Mouse (Mus musculus) gastrocnemius, adult 2 months (tissue): ENCODE results near the gene Eva1c. TPM values are rescaled to one million over a fixed set of nuclear protein-coding genes. Genes with fewer than 3 reads are reported as not detected.
A peak's percentile ranks its signal among the peaks of the same experiment; 100 is the strongest.

ENCODE experiments used
- DNase-seq: peaks from one replicate; pipeline ENCODE4 v3.0.0; 2022
- H3K27ac ChIP-seq: fragments of 200-600 bp; 2 replicates; pipeline ENCODE4 v1.8.1; 2022; ENCODE audit warnings: mild to moderate bottlenecking
- H3K4me3 ChIP-seq: fragments of 200-600 bp; 2 replicates; pipeline ENCODE4 v1.8.1; 2022; ENCODE audit warnings: mild to moderate bottlenecking, moderate library complexity
- CTCF ChIP-seq: fragments of 200-600 bp; IDR thresholded peaks from 2 replicates; pipeline ENCODE4 v1.8.1; 2022; ENCODE audit warnings: antibody characterized with exemption, mild to moderate bottlenecking, moderate library complexity
- intact Hi-C: fragments of 180-260 bp; cut with DNase I; formaldehyde crosslinking; loops from one replicate; pipeline ENCODE4 v1.15.1; 2025
- total RNA-seq, 2 experiments: library from RNA; stranded (reverse); gene quantifications; 2 replicates each; pipeline ENCODE4 v1.2.3; 2021

Eva1c gene
- total RNA-seq, 2 experiments from 2014 or later: 0.10 to 0.56 TPM

DNA sequence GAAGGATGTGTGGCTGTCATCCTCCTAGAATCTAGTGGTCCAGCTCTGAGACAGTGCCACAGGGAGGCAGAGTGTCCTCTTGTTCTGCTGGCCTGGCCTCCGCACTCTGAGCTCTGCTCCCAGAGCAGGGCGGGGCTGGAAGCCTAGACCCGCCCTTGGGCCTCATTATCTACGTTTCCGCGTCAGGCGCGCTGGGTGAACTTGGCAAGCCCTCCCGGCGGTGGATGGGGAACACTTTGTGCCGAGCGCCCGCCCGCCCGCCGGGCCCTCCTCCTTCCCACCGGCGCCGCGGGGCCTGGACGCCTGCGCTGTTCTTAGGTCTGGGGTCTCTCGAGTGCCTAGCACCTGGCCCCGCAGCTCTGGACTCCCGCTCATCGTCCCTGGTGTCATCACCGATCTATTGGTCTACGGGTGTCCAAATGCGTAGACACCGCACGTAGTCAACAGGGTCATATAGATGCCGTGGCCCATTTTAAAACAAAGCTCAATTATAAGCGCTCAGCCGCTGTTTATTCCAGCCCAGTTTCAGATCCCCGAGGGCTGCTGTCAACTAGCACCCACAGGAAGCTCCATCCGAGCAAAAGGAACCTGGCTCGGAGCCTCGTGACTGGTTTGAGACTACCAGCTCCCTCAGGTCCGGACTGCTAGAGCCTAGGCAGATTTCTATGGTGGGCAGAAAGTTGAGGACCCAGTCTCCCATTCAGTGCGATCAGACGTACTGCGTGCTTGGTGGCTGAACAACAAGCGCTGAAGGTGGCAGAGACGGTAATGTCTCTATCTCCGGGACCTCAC, 3.6 kb downstream of the Eva1c start:
- peak; percentile 93 for DNase-seq
- TF ChIP-seq CTCF: peak; percentile 47
- Histone ChIP-seq H3K4me3 (peak overlapping the region; percentile 82), H3K27ac (peak overlapping the region; percentile 88)
- intact Hi-C loops: loop anchor here (2.0 to 5.0 kb wide), 2 partner anchors 19 to 102 kb away; partner anchors contain the start of gene Urb1

DNA sequence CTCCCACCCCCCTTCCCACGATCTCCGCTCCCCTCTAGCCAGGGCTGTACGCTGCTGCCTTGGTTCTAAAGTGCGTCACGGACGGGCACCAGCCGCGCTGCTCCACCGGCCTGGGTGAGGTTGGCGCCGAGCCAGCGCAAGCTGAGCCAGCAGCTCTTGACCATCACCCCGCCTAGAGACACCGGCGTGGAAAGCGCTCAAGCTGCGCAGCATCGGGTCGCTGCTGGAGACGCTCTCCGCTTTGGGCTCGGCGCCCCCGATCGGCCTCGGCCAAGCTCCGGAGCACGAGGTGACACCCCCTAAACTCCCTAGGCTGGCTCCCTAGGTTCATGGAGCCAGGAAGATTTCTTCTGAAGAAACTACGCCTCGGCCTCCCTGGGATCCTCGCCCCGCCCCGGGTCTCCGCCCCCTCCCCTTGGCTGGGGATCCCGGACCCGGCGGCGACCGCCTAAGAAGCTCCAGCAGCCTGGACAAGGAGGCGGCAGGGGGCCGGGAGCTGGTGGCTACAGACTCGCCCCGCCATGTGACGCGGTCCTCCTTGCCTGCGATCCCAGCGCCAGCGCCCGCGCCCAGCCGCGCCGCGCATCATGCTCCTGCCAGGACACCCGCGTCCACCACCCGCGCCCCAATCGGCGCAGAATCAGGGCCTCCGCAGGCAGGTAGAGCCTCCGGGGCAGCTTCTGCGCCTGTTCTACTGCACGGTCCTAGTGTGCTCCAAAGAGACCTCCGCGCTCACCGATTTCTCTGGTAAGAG, 4.3 kb downstream of the Eva1c start:
- peak overlapping the region; percentile 82 for H3K4me3 ChIP-seq
- peak overlapping the region; percentile 88 for H3K27ac ChIP-seq
- intact Hi-C loops: loop anchor here (2.0 to 5.0 kb wide), 2 partner anchors 20 to 101 kb away; partner anchors contain the start of gene Urb1
- no peak for TF ChIP-seq CTCF
- DNase-seq: peak; percentile 82

DNA sequence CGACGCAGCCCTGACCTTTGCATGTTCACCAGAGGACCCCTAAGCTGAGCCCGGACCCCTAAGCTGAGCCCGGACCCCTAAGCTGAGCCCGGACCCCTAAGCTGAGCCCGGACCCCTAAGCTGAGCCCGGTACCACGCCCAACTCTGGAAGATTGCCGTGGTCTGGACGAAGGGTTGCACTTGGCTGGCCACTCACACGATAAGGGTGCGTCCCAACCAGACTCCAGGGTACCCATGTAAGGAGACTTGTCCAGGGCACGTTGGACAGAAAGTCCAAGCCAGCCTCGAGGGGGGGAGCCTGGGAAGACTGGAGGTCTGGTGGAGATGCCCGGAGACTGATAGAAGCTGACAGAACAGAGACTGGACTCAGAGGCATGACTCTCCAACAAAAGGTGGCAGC, 5.2 kb downstream of the Eva1c start:
- Histone ChIP-seq H3K4me3 (peak overlapping the region; percentile 82), H3K27ac (peak overlapping the region; percentile 88; the same call in 1 of the 2 replicates)
- no peak for TF ChIP-seq CTCF
- no peak for DNase-seq
- intact Hi-C loops: loop anchor here (2.0 to 5.0 kb wide), 2 partner anchors 21 to 101 kb away; partner anchors contain the start of gene Urb1

DNA sequence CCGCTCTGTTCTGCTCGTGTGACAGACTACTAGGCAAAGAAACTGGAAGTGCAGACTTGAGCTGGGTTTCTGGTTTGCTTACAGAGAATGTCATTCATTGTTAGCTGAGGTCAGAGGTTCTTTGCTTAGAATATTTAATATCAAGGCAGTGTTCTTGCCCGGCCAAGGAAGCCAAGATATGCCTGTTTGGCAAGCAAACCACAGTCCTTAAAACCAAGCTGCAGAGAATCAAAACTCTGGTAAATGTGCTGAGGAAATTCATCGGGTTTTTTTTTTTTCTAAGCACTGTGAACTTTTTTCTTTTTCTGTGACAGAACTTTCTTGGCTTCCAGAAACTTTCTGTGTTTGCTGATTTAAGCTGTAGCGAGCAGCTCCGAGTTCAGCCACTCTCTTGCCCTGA, 6.0 kb downstream of the Eva1c start:
- Histone ChIP-seq H3K27ac (no peak overlapping the region; the same call in 1 of the 2 replicates), H3K4me3 (peak overlapping the region; percentile 18)
- intact Hi-C loops: loop anchor here (5.0 kb wide), 1 partner anchor 100 kb away; no protein-coding TSS in a partner anchor
- no peak for DNase-seq
- no peak for TF ChIP-seq CTCF

DNA sequence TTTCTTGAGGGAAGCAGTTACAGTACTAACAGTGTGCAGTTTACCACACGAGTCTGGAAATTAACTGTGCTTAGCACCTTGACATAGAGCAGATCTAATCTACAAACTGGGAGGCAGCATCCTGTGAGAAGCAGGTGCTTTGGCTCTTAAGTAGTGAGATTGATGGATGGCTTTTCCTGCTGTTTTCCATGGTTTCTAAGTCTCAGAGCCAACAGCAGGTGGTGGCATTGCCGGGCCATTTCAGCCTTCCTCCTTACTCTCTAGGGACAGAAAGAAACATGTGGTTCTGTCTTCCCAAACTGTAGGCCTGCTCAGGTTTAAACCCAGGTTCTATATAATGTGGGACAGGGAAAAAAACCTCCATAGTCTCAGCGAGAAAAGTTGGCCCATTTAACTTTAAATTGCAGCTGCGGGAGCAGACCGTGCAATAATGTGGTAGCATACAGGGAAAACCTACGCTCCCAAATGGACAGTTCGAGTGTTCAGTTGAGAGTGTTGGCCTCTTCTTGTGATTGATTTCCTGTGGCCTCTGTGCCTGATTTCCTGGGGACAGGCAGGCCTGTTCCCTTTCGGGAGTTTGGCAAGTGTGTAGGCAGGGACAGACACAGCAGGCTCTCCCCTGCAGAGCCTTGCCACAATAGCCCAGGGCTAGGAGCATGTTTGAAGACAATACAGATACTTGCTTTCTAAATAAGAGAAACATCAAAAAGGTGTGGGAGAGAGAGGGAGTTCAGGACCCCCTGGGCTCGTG, 6.7 kb downstream of the Eva1c start:
- H3K4me3 ChIP-seq: no peak overlapping the region
- DNase-seq: no peak
- no peak overlapping the region for H3K27ac ChIP-seq
- intact Hi-C loops: loop anchor here (5.0 kb wide), 1 partner anchor 99 kb away; no protein-coding TSS in a partner anchor
- no peak for TF ChIP-seq CTCF

DNA sequence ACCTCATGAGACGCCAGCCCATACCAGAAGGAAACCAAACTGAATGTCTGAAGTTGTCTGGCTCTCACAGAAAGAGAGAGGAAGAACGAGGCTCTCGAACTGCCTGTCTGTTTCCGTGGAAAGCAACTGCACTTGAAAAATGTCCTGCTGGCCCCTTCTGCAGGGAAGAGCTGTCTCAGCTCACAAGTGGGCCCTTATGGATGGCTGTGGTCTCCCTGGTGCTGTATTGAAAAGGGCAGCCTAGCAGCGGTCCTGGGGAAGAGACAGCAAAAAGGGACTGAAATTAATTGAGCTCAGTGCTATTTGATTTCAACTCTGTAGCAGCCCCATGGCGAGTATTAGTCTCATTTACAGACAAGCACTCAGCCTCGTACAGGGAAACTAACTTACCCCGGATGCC, 10.9 kb downstream of the Eva1c start:
- H3K4me3 ChIP-seq: no peak overlapping the region
- no peak overlapping the region for H3K27ac ChIP-seq
- DNase-seq: no peak
- no peak for TF ChIP-seq CTCF
- intact Hi-C loops: no loop called here

DNA sequence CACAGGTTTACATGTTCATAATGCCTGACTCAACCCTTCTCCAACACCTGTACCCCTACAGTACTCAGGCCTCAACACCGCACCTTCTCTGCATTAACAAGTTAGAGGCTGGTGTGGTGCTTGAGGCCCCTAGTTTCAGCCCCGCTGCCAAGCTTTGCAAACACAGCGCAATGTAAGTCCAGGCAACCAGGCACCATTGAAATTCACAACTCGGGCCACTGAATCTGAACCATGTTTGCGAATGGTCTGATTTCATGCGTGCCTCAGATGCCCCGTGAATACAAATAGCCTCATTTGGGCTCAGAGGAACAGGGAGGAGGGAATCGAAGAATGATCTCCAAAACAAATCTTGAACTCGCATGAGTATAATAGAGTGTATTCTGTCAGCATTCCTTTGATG, 15.6 kb downstream of the Eva1c start:
- intact Hi-C loops: no loop called here
- no peak overlapping the region for H3K4me3 ChIP-seq
- no peak for TF ChIP-seq CTCF
- no peak overlapping the region for H3K27ac ChIP-seq
- DNase-seq: no peak

DNA sequence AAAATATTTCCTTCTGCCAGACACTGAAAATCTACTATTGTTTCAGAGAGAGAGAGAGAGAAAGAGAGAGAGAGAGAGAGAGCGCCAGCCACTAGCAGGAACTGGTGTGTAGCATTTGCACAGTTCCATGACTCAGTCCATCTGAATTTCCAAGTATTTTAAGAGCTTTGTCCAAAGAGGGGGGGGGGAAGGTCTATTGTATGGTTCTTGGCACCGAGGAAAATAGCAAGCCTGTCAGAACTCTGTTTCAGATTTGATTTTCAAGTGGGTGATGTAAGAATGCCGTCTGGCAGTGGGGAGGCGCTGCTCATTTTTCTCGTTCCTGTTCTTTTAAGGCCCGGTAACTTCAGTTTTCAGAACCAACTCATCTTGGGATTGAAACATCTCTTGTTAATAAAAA, 18.5 kb downstream of the Eva1c start:
- Histone ChIP-seq H3K4me3 (no peak overlapping the region), H3K27ac (no peak overlapping the region)
- DNase-seq: no peak
- intact Hi-C loops: no loop called here
- TF ChIP-seq CTCF: no peak

DNA sequence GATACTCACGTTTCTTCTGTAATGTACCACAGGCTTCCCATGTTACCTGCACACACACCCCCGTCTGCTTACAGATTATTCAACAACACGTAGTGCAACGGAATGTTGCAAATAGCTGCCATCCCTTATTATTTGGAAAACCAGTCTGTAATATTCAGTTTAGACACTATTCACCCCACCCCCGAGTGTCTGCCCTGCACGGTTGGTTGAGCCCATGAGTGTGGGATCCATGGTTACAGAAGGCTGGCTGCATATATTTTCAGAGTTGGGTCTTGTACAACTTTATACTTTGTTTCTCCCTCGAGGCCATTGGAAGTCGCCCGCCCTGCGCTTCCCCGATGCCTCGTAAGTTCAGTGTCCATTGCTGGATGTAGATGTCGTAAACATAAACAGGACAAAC, 19.1 kb downstream of the Eva1c start:
- Histone ChIP-seq H3K27ac (no peak overlapping the region), H3K4me3 (no peak overlapping the region)
- intact Hi-C loops: no loop called here
- TF ChIP-seq CTCF: no peak
- DNase-seq: no peak

DNA sequence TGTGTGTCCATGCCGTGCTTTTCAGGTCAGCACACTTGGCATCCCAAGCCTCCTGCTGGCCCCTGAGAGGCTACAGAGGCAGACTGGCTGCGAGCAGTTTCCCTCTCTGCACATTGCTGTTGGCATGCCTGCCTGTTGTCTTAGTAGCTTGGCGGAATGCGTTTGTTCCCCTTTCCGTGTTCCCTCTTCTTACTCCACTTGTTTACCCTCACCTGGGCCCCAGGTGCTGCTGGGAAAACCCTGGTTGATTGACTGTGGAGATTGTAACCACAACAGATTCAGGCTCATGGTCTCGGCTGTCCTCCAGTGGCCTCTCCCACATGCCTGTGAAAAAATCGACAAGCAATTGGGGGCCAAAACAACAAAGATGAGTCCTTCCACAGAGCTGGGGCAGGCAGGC, 22.2 kb downstream of the Eva1c start:
- intact Hi-C loops: no loop called here
- Histone ChIP-seq H3K27ac (no peak overlapping the region), H3K4me3 (no peak overlapping the region)
- TF ChIP-seq CTCF: no peak
- no peak for DNase-seq

DNA sequence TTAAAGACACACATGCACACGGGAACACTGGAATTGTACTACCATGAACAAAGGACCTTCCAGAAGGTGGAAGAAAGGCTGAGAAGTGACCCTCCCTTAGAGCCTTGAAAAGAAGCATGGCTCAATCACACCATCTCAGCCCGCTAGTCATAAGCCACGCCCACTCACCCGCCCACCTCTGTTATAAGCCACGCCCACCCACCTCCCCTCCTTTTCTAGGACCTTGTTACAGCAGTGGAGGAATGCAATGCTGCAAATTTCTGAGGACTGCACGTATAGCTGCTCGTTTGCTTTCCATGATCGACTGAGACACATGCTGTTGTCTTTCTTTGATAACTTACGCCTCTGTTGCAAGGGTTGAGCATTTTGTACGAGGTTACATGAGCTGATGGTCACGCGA, 22.7 kb downstream of the Eva1c start:
- intact Hi-C loops: no loop called here
- no peak for DNase-seq
- no peak for TF ChIP-seq CTCF

DNA sequence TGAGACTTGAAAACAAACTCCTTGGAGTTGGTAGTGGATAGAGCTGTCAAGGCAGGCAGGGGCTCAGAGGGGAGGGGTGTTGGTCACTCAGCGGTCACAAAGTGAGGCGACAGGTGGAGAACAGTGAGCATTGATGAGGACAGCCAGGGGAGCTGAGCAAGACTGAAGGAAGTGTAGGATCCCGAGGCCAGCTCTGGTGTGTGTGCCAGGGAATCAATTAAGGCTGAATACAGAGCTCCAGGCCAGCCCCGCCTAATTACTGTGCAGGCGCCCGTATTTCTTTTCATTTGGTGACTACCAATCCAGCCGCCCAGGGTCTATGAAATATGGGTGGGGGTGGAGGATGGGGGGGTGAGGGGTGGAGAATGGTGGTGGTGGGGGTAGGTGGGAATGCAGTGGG, 24.4 kb downstream of the Eva1c start:
- H3K27ac ChIP-seq: no peak overlapping the region
- intact Hi-C loops: no loop called here
- DNase-seq: no peak
- H3K4me3 ChIP-seq: no peak overlapping the region
- TF ChIP-seq CTCF: no peak

More for the DNA sequence above, 22.7 kb downstream of the Eva1c start:
- no peak overlapping the region for H3K4me3 ChIP-seq
- H3K27ac ChIP-seq: no peak overlapping the region
